Mouse (Mus musculus): ENCODE results near the gene Pdk1.

DNA sequence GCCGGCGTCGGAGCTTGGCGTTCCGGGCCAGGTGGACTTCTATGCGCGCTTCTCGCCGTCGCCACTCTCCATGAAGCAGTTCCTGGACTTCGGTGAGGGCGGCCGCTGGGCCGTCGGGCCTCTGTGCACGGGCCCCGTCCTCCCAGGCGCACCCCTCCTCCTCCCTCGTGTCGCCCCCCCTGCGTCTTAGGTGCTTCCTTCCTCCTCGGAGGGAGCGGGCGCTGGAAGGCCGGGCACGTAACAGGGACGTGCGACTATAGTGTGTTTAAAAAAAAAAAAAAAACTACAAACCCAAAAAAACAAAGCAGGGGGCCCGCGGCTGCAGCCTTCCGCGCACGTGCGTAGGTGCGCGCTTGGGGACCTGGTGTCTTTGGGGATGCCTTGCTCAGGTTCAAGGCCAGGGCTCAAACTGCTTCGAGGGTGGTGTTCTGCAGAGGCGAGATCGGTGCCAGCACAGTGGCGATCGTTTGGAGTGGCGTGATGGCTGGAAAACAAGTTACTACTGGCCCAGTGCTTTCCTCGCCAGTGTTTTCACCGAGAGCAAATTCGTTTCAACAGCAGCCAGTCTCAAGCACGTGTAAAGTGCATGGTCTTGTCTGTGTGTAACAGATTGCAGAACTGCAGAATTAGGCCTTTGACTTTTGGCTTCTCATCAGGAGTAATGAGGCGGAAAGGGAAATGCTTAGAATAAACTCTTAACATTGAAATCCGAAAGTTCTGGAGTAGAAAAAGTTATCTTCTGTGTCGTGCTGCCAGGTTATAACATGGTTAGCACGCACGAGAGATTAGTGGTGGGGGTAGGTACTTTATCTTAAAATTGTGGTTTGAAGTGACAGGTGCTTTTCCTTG, 674 bp downstream of the Pdk1 start:
- TF ChIP-seq CTCF (conservative IDR thresholded peaks at IDR 0.05; ENCODE audit: low read length): no peak
- no peak for TF ChIP-seq POU5F1 (IDR thresholded peaks at IDR 0.05; ENCODE audit: borderline replicate concordance, low read length)
- no peak for TF ChIP-seq NANOG (IDR thresholded peaks at IDR 0.05; ENCODE audit: borderline replicate concordance, low read length)

All from E14TG2a.4 (cell line).